Mouse (Mus musculus) bone marrow macrophage, adult 2 months (primary cell): ENCODE measurements around the gene Hacl1. TPM values are rescaled to one million over a fixed set of nuclear protein-coding genes. Genes with fewer than 3 reads are reported as not detected.

Source experiments
- H3K27ac ChIP-seq: 2 replicates; pipeline ENCODE4 v1.5.1; 2012; ENCODE audit warnings: low read depth, low read length; ENCODE audit not compliant: insufficient read depth
- H3K4me1 ChIP-seq: 2 replicates; pipeline ENCODE4 v1.6.1; 2012; ENCODE audit warnings: low read length; ENCODE audit not compliant: control insufficient read depth, insufficient read depth
- H3K4me3 ChIP-seq: 2 replicates; pipeline ENCODE4 v1.5.1; 2012; ENCODE audit warnings: mild to moderate bottlenecking, low read length, moderate library complexity; ENCODE audit not compliant: insufficient read depth
- CTCF ChIP-seq: IDR thresholded peaks from 2 replicates; pipeline ENCODE4 v1.5.1; 2012; ENCODE audit warnings: low read depth, mild to moderate bottlenecking, low read length, moderate library complexity
- POLR2A ChIP-seq: IDR thresholded peaks from 2 replicates; pipeline ENCODE4 v1.6.1; 2012; ENCODE audit warnings: mild to moderate bottlenecking, low read depth, low read length, borderline replicate concordance
- polyA plus RNA-seq: library from polyadenylated mRNA; stranded (reverse); fragments of >200 nt; gene quantifications from 2 replicates; pipeline ENCODE4 v1.2.4, GENCODE M21; 2012; ENCODE audit not compliant: missing spikeins, insufficient read depth, insufficient read length

Hacl1 gene
- polyA plus RNA-seq, 1 experiment: 14.3 TPM

- peaks cover 52% of the 10 kb centered on the region for H3K4me1 ChIP-seq
- peak overlapping the region; percentile 84 for H3K27ac ChIP-seq
- H3K4me3 ChIP-seq: peak overlapping the region; percentile 39
- TF ChIP-seq POLR2A (no peak), CTCF (no peak)
Measured at GRCm38 (mm10) chr14:31669642-31670490, 28.8 kb upstream of the Hacl1 start.

GRCm38 (mm10) chr14:31669161-31669611 is 28.1 kb upstream of the Hacl1 start:
- TF ChIP-seq CTCF: no peak
- TF ChIP-seq POLR2A: no peak
- peaks cover 57% of the 10 kb centered on the region for H3K4me1 ChIP-seq
- H3K4me3 ChIP-seq: peak overlapping the region; percentile 39
- peak overlapping the region; percentile 84 for H3K27ac ChIP-seq

- Histone ChIP-seq H3K4me3 (no peak overlapping the region), H3K27ac (peak overlapping the region; percentile 84), H3K4me1 (peaks cover 65% of the 10 kb centered on the region)
- TF ChIP-seq CTCF (no peak), POLR2A (no peak)
Measured at GRCm38 (mm10) chr14:31668326-31668725, 27.2 kb upstream of the Hacl1 start.

GRCm38 (mm10) chr14:31667741-31668140 is 26.7 kb upstream of the Hacl1 start:
- TF ChIP-seq CTCF (no peak), POLR2A (no peak)
- Histone ChIP-seq H3K4me3 (no peak overlapping the region), H3K4me1 (peaks cover 70% of the 10 kb centered on the region), H3K27ac (peak overlapping the region; percentile 84)

- Histone ChIP-seq H3K27ac (no peak overlapping the region), H3K4me1 (peaks cover 77% of the 10 kb centered on the region), H3K4me3 (no peak overlapping the region)
- TF ChIP-seq POLR2A (no peak), CTCF (no peak)
Measured at GRCm38 (mm10) chr14:31666931-31667705, 26.0 kb upstream of the Hacl1 start.

- TF ChIP-seq POLR2A (no peak), CTCF (no peak)
- Histone ChIP-seq H3K4me1 (peaks cover 67% of the 10 kb centered on the region), H3K4me3 (no peak overlapping the region), H3K27ac (no peak overlapping the region)
Measured at GRCm38 (mm10) chr14:31665566-31665940, 24.5 kb upstream of the Hacl1 start.

- Histone ChIP-seq H3K4me3 (peak overlapping the region; percentile 5; the same call in 1 of the 2 replicates), H3K27ac (no peak overlapping the region), H3K4me1 (peaks cover 66% of the 10 kb centered on the region)
- no peak for TF ChIP-seq CTCF
Measured at GRCm38 (mm10) chr14:31664903-31665565, 23.9 kb upstream of the Hacl1 start.

- Histone ChIP-seq H3K27ac (no peak overlapping the region), H3K4me3 (peak overlapping the region; percentile 5; the same call in 1 of the 2 replicates), H3K4me1 (peaks cover 70% of the 10 kb centered on the region)
- no peak for TF ChIP-seq POLR2A
- no peak for TF ChIP-seq CTCF
Measured at GRCm38 (mm10) chr14:31664100-31664902, 23.2 kb upstream of the Hacl1 start.

- no peak for TF ChIP-seq POLR2A
- no peak for TF ChIP-seq CTCF
- Histone ChIP-seq H3K4me3 (no peak overlapping the region), H3K27ac (no peak overlapping the region), H3K4me1 (peaks cover 69% of the 10 kb centered on the region)
Measured at GRCm38 (mm10) chr14:31663376-31664099, 22.5 kb upstream of the Hacl1 start.
